Mouse (Mus musculus) yolk sac, embryonic 10.5 days (tissue): ENCODE data around the gene Gm8356.
"Not testable (repeated sequence)": the region's sequence is repeated elsewhere in the genome, so short reads cannot be mapped to it uniquely, and the experiment has no call there.

ENCODE experiments used
- DNase-seq: peaks from one replicate; pipeline ENCODE4 v3.0.0-alpha.2; 2017; ENCODE audit warnings: low spot score

Gene Gm8356

GRCm38 (mm10) chr14:6537190-6537589 lies at the start of gene Gm8356:
Gene Gm8356 (minus strand): TSS chr14:6537290.
- DNase-seq: not testable (repeated sequence)

GRCm38 (mm10) chr14:6486331-6486730 lies 50.8 kb downstream of the Gm8356 start:
- DNase-seq: not testable (repeated sequence)

GRCm38 (mm10) chr14:6485541-6485940 lies 51.5 kb downstream of the Gm8356 start:
- DNase-seq: not testable (repeated sequence)

GRCm38 (mm10) chr14:6482126-6482525 lies 55.0 kb downstream of the Gm8356 start:
- DNase-seq: not testable (repeated sequence)
